Mouse (Mus musculus) liver, embryonic 13.5 days (tissue): ENCODE measurements at regions not wholly inside any gene's neighbourhood (a gene's known extent, or its start where the extent isn't known, plus 50 kb on each side); places are given as distances from the start of the nearest gene placed in this dataset.

Experiments used
- ATAC-seq: fragments of 200-750 bp; cut with Nextera tagmentation; 2 replicates; pipeline ENCODE4 v1.8.0; 2017; ENCODE audit warnings: low read depth, mild to moderate bottlenecking, moderate number of reproducible peaks, moderate library complexity
- DNase-seq: peaks from one replicate; pipeline ENCODE4 v3.0.0; 2022
- H3K27ac ChIP-seq: fragments of 300-500 bp; sonication (generic); 2 replicates; pipeline ENCODE4 v1.5.1; 2015; ENCODE audit warnings: moderate library complexity, mild to moderate bottlenecking, inconsistent platforms
- H3K27me3 ChIP-seq: fragments of 300-500 bp; sonication (generic); 2 replicates; pipeline ENCODE4 v1.6.1; 2015; ENCODE audit warnings: mild to moderate bottlenecking, inconsistent platforms
- H3K36me3 ChIP-seq: fragments of 300-500 bp; sonication (generic); 2 replicates; pipeline ENCODE4 v1.6.1; 2015; ENCODE audit warnings: mild to moderate bottlenecking, inconsistent platforms
- H3K4me1 ChIP-seq: fragments of 300-500 bp; sonication (generic); replicated peaks from 2 replicates; pipeline ENCODE4 v1.6.1; 2015; ENCODE audit warnings: inconsistent platforms
- H3K4me2 ChIP-seq: fragments of 300-500 bp; sonication (generic); 2 replicates; pipeline ENCODE4 v1.6.1; 2015; ENCODE audit warnings: inconsistent platforms, mild to moderate bottlenecking, moderate library complexity
- H3K4me3 ChIP-seq: fragments of 300-500 bp; sonication (generic); replicated peaks from 2 replicates; pipeline ENCODE4 v1.5.1; 2015; ENCODE audit warnings: mild to moderate bottlenecking, inconsistent platforms
- H3K9ac ChIP-seq: fragments of 300-500 bp; sonication (generic); 2 replicates; pipeline ENCODE4 v1.6.1; 2015; ENCODE audit warnings: mild to moderate bottlenecking, inconsistent platforms
- H3K9me3 ChIP-seq: fragments of 300-500 bp; sonication (generic); replicated peaks from 2 replicates; pipeline ENCODE4 v1.6.1; 2016; ENCODE audit warnings: inconsistent platforms
- WGBS: fragments of 180-500 bp; shearing (Covaris S2); methylation state at CpG from one replicate; pipeline ENCODE4 v1.1.7; 2015; ENCODE audit not compliant: insufficient replicate concordance; 5-methylcytosine and 5-hydroxymethylcytosine counted together

DNA sequence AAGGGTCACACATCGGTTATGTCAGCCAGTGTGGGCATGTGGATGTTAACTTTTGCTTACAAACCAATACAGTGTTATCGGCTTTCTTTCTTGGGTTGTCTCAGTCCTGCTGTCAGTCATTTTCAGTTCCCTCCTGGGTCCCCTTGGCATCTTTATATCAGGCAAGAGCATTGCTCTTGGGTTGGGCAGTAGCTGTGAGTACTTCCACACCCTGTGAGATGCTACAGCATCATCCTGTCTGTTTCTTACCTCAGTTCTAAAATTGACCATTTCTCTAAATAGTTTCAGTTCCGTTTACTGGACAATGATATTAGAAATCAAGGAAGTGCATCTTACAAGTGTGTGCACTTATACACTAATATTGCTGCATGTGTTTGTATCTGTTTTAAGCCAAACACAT, 104.9 kb upstream of the Sgk1 start:
- no peaks in the 10 kb centered on the region for H3K36me3 ChIP-seq
- H3K9ac ChIP-seq = no peak overlapping the region
- ATAC-seq (no peak), DNase-seq (no peak)
- no peaks in the 10 kb centered on the region for H3K9me3 ChIP-seq
- no peak overlapping the region for H3K27ac ChIP-seq
- 75% methylated on average over 3 of the region's 3 CpGs for WGBS
- H3K27me3 ChIP-seq = no peaks in the 10 kb centered on the region
- H3K4me3 ChIP-seq = no peak overlapping the region
- peaks cover 10% of the 10 kb centered on the region for H3K4me1 ChIP-seq
- no peak overlapping the region for H3K4me2 ChIP-seq

DNA sequence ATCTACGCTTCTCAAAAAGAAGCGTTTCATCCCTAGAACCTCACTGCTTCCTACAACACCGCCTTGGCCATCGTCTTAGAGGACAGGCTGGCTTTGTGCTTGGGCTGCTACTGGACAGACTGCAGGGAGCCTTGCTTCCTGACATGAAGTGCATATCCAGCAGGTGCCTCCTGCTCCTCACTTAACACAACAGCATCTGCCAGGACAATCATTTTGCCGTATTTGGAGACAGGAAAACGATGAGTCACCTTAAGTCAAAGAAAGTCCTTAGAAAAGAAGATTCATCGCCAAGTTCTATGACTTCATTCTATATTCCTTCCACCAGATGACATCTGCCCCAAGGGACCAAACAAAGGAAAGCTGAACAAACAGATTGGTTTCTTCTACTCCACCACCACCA, 98.5 kb upstream of the Sgk1 start:
- Histone ChIP-seq H3K4me2 (no peak overlapping the region), H3K9me3 (no peaks in the 10 kb centered on the region), H3K27me3 (no peaks in the 10 kb centered on the region), H3K9ac (no peak overlapping the region), H3K4me3 (no peak overlapping the region), H3K36me3 (no peaks in the 10 kb centered on the region), H3K4me1 (no peaks in the 10 kb centered on the region), H3K27ac (no peak overlapping the region)
- DNase-seq (no peak), ATAC-seq (no peak)
- 68% methylated on average over 7 of the region's 7 CpGs for WGBS

DNA sequence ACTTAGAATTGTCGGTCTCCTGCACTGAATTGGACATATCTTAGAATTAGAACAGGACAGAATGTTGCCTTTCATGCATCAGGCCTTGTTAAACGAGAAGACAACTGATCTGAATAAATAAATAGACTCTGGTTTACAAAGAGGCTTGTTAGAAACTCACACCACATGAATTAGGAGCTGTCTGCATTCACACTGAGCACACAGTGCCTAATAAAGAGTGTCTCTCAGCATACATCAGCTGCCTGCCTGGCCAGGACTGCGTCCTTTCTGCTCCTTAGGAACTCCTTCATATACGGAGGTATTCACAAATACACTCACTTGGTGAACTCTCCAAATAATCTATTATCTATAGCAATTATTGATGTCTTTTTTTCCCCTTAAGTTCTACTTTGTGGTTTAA, 96.9 kb upstream of the Sgk1 start:
- WGBS = 58% methylated on average over 4 of the region's 4 CpGs
- no peak for DNase-seq
- Histone ChIP-seq H3K27ac (no peak overlapping the region), H3K9ac (no peak overlapping the region), H3K4me3 (no peak overlapping the region), H3K4me2 (no peak overlapping the region), H3K4me1 (no peaks in the 10 kb centered on the region), H3K36me3 (no peaks in the 10 kb centered on the region), H3K27me3 (0 out of 2 replicates have a peak, but pooled peaks cover 3% of the 10 kb centered on the region), H3K9me3 (no peaks in the 10 kb centered on the region)
- ATAC-seq = no peak

DNA sequence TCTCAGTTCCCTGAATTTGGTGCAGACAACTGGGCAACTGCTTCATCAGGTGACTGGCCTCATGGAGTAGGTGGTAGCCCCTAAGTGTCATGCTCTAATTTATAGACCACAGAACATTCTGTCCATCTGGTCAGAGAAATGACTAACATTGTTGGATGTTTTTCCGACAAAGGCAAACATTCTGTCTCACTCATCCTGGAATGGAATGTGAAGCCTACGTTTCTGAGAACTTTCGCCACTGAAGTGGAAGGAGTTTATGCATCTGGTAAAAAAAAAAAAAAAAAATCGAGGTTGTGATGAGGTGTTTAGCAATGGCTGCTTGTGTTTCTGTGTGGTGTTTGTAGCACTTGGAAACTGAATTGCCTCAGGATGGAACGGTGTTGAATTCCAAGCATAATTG, 96.2 kb upstream of the Sgk1 start:
- H3K36me3 ChIP-seq = no peaks in the 10 kb centered on the region
- no peak overlapping the region for H3K4me3 ChIP-seq
- ATAC-seq (no peak), DNase-seq (no peak)
- H3K27me3 ChIP-seq = 0 out of 2 replicates have a peak, but pooled peaks cover 3% of the 10 kb centered on the region
- H3K27ac ChIP-seq = no peak overlapping the region
- 64% methylated on average over 5 of the region's 5 CpGs for WGBS
- no peaks in the 10 kb centered on the region for H3K9me3 ChIP-seq
- no peak overlapping the region for H3K4me2 ChIP-seq
- no peak overlapping the region for H3K9ac ChIP-seq
- H3K4me1 ChIP-seq = no peaks in the 10 kb centered on the region

DNA sequence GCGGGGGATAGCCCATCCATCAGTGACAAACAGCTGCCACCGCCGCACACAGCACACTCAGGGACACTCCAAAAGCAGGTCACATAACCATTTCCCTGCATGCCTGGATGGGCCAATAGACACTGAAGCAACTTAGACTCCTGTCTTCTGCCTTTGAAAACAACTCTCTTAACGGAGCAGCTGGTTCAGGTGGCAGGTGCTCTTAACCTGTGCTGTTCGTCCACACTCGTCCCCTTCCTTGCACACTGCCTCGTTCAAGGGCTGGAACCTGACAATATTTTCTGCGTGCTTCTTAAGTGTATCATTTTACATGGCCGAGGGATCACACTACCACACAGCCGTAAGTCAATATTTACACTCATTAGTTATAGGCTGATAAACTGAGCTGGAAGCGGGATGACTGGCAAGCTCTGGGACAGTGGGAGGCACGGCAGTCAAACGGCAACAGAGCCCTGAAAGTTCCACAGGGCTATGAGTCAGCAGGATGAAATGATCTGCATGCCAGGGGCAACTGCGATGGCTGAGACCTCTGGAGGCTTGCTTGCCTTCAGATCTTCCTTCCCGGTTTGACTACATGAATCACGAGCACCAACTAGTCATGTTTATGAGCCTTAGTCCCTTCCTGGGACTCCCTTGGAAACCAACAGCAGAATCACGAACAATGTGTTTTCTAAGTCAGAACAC, 92.0 kb upstream of the Sgk1 start:
- no peaks in the 10 kb centered on the region for H3K9me3 ChIP-seq
- H3K4me2 ChIP-seq = no peak overlapping the region
- ATAC-seq (no peak), DNase-seq (no peak)
- H3K4me1 ChIP-seq = no peaks in the 10 kb centered on the region
- H3K9ac ChIP-seq = no peak overlapping the region
- no peaks in the 10 kb centered on the region for H3K36me3 ChIP-seq
- H3K27ac ChIP-seq = no peak overlapping the region
- 0 out of 2 replicates have a peak, but pooled peaks cover 3% of the 10 kb centered on the region for H3K27me3 ChIP-seq
- no peak overlapping the region for H3K4me3 ChIP-seq
- 49% methylated on average over 17 of the region's 17 CpGs for WGBS

DNA sequence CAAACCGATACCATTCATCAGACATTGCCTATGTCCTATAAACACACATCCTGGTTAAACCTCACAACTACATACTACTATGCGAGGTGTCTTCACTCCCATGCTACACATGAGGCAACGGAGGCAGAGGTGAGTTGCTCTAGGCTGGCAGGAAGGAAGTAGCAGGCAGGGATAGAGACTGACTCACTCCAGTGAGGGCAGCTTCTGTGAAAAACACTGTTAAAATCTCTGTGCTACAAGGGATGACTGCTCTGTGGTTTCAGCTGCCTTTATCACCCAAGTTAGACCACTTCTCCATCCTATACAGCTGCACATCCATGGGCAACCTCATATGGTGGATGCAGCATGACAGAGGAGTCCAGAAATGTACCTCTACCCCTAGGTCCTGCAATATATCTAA, 91.0 kb upstream of the Sgk1 start:
- ATAC-seq (no peak), DNase-seq (no peak)
- Histone ChIP-seq H3K4me2 (no peak overlapping the region), H3K4me3 (no peak overlapping the region), H3K27ac (no peak overlapping the region), H3K36me3 (no peaks in the 10 kb centered on the region), H3K9me3 (no peaks in the 10 kb centered on the region), H3K9ac (no peak overlapping the region), H3K27me3 (0 out of 2 replicates have a peak, but pooled peaks cover 3% of the 10 kb centered on the region), H3K4me1 (no peaks in the 10 kb centered on the region)
- 45% methylated on average over 3 of the region's 3 CpGs for WGBS

DNA sequence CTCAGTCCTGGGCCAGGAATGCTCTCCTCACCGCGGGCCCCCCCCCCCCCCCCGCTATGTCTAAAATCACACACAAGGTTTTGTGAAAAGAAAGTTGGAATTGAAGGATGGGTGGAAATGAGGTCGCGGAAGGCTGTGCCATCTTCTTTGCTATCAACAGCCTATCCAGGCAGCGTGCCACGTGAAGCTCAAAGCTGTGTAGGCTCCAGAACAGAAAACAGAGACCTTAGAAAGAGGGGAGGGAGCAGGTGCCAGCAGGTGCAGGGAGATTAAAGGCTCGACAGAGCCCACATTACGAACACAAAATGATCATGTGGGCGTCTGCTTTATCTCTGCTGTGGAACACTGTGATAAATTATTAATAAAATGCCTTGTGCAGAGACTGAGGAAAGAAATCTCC, 89.6 kb upstream of the Sgk1 start:
- Histone ChIP-seq H3K9ac (no peak overlapping the region), H3K4me2 (no peak overlapping the region), H3K27me3 (0 out of 2 replicates have a peak, but pooled peaks cover 3% of the 10 kb centered on the region), H3K4me3 (no peak overlapping the region), H3K4me1 (no peaks in the 10 kb centered on the region), H3K36me3 (no peaks in the 10 kb centered on the region), H3K9me3 (no peaks in the 10 kb centered on the region), H3K27ac (no peak overlapping the region)
- WGBS = 44% methylated on average over 10 of the region's 10 CpGs
- ATAC-seq = no peak
- DNase-seq = no peak

DNA sequence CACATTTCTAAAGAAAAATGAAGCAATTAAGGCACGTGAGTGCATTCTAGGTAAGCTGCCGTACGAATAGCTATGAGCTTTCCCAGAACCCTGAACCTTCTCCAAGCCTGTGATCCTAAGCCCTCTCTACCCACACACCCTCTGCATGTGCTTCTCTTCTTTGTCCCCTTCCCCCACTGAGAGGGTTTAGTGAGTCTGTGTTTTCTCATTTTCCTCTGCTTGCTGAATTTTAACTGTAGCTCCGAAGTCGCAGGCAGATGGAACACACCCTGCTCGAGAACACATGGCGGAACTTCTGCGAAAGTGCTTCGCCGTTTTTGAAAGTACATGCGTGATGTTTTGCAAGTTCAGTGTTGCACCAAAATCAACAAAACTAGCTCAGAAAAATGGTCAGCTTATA, 88.3 kb upstream of the Sgk1 start:
- Histone ChIP-seq H3K9me3 (no peaks in the 10 kb centered on the region), H3K4me2 (no peak overlapping the region), H3K9ac (no peak overlapping the region), H3K27me3 (0 out of 2 replicates have a peak, but pooled peaks cover 3% of the 10 kb centered on the region), H3K36me3 (no peaks in the 10 kb centered on the region), H3K4me3 (no peak overlapping the region), H3K4me1 (no peaks in the 10 kb centered on the region), H3K27ac (no peak overlapping the region)
- ATAC-seq (no peak), DNase-seq (no peak)
- 83% methylated on average over 11 of the region's 11 CpGs for WGBS

DNA sequence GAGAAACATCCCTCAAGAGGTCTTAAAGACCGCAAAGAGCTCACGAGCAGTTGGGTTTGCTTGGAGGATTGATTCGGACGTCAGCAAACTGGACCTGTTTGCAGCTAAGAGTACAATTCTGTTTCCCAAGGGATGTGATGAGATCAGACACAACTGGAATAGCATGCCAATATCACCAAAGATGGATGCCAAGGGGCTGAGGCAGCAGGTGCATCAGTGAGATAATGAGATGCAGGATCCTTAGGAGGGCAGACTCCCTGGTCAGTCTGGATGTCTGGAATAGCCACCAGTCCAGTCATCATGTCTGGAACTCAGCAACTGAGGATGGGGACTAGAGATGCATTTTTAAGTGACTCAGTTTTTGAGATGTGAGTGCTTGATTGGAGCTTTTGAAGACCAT, 85.6 kb upstream of the Sgk1 start:
- 75% methylated on average over 4 of the region's 4 CpGs for WGBS
- Histone ChIP-seq H3K27ac (no peak overlapping the region), H3K4me3 (no peak overlapping the region), H3K36me3 (no peaks in the 10 kb centered on the region), H3K9me3 (no peaks in the 10 kb centered on the region), H3K4me2 (no peak overlapping the region), H3K4me1 (no peaks in the 10 kb centered on the region), H3K9ac (no peak overlapping the region), H3K27me3 (no peaks in the 10 kb centered on the region)
- ATAC-seq = no peak
- DNase-seq = no peak

DNA sequence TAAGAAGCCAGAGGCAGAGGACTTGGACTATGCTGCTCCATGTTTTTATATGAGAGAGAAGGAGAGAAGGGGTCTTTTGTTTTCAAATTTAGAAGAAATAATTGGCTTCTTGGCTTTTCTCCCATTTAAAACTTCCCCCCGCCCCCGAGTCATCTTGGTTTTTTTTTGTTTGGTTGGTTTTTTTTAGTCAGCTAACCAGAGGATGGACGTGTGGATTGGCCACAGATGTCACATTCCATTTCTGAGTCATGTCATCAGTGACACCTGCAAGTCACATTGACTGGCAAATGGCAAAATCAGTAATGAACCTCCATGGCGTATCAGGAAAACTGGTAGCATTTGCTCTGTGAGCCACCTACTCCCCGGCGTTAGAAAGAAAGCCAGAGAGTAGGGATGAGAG, 83.9 kb upstream of the Sgk1 start:
- H3K9me3 ChIP-seq = no peaks in the 10 kb centered on the region
- no peak overlapping the region for H3K27ac ChIP-seq
- H3K9ac ChIP-seq = no peak overlapping the region
- H3K36me3 ChIP-seq = no peaks in the 10 kb centered on the region
- no peak for DNase-seq
- H3K4me3 ChIP-seq = no peak overlapping the region
- no peak for ATAC-seq
- WGBS = 69% methylated on average over 6 of the region's 6 CpGs
- H3K4me1 ChIP-seq = no peaks in the 10 kb centered on the region
- no peak overlapping the region for H3K4me2 ChIP-seq
- H3K27me3 ChIP-seq = no peaks in the 10 kb centered on the region

DNA sequence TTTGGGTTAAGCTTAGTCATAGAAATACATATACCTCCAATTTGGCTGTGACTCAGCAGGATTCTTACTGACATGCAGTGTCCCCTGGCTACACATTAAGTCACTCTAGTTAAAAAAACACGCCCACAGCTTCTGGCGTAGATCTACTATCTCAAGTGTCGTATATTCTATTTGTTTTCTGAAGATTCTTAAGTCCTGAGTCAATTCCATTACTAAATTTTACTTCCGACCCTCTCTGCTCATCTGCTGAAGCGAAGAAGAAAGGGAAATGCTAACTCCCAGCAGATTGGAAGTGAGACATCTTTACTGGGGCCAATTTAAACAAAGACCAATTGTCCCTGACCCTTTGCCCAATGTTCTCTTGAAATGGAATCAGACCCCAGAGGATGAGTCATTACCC, 80.4 kb upstream of the Sgk1 start:
- Histone ChIP-seq H3K9ac (no peak overlapping the region), H3K9me3 (no peaks in the 10 kb centered on the region), H3K27me3 (no peaks in the 10 kb centered on the region), H3K4me3 (no peak overlapping the region), H3K4me1 (no peaks in the 10 kb centered on the region), H3K4me2 (no peak overlapping the region), H3K27ac (no peak overlapping the region), H3K36me3 (no peaks in the 10 kb centered on the region)
- no peak for ATAC-seq
- no peak for DNase-seq
- WGBS = 51% methylated on average over 5 of the region's 5 CpGs

DNA sequence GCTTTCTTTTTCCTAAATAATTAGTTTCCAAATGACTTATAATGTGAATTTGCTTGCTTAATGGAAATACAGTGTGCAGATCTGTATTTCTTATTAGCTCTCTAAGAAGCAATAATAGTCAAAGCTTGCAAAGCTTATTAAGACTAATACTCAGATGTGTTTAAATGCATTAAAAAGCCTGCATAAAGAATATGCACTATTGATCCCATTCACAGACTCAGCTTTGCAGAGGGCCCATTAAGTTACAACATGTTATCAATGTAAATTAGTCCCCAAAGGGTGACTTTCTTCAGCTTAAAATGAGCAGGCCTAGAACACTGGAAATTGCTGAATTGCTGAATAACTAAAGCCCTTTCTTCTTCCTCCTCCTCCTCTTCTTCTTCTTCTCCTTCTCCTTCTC, 78.8 kb upstream of the Sgk1 start:
- no peak for DNase-seq
- H3K27me3 ChIP-seq = no peaks in the 10 kb centered on the region
- no peaks in the 10 kb centered on the region for H3K36me3 ChIP-seq
- no peak overlapping the region for H3K4me3 ChIP-seq
- H3K4me2 ChIP-seq = no peak overlapping the region
- no peak overlapping the region for H3K9ac ChIP-seq
- H3K27ac ChIP-seq = no peak overlapping the region
- no peak for ATAC-seq
- no peaks in the 10 kb centered on the region for H3K4me1 ChIP-seq
- H3K9me3 ChIP-seq = no peaks in the 10 kb centered on the region
